Mouse (Mus musculus): ENCODE measurements around the gene Rem1. TPM values are rescaled to one million over a fixed set of nuclear protein-coding genes. Genes with fewer than 3 reads are reported as not detected.

Gene Rem1
- total RNA-seq, 4 experiments from 2014 or later: 0.87 to 1.6 (median 1.1) TPM

GRCm38 (mm10) chr2:152674148-152674547 lies 47.4 kb downstream of the Rem1 start:
- no peak for DNase-seq (ENCODE audit: low spot score in 2 of 2)

GRCm38 (mm10) chr2:152675252-152675791 lies 48.6 kb downstream of the Rem1 start:
- no peak for DNase-seq (ENCODE audit: low spot score in 2 of 2)

- DNase-seq (ENCODE audit: low spot score in 2 of 2): no peak
Observed at GRCm38 (mm10) chr2:152678302-152678701, 51.6 kb downstream of the Rem1 start.

- DNase-seq (ENCODE audit: low spot score in 2 of 2): no peak
Observed at GRCm38 (mm10) chr2:152678925-152679324, 52.2 kb downstream of the Rem1 start.

- DNase-seq (ENCODE audit: low spot score in 2 of 2): no peak
Observed at GRCm38 (mm10) chr2:152679701-152680355, 53.1 kb downstream of the Rem1 start.

GRCm38 (mm10) chr2:152683086-152683485 lies 56.3 kb downstream of the Rem1 start:
- DNase-seq (ENCODE audit: low spot score in 2 of 2): no peak

Other genes with a start within 250 kb of the Rem1 start
- gene Sox12, start 228.9 kb upstream of the Rem1 start, total RNA-seq (2022): 10 to 100 TPM; 12.9 to 15.4 (median 14.3) TPM
- 10 to 100 TPM in 3 of 4 experiments, 1 to 10 TPM in 1; 9.6 to 11.2 (median 10.9) TPM for gene Zcchc3, start 211.9 kb upstream of the Rem1 start, total RNA-seq (2022)
- 1 to 10 TPM; 2.0 to 3.7 (median 2.7) TPM for gene 6820408C15Rik, start 211.4 kb upstream of the Rem1 start, total RNA-seq (2022)
- not detected for gene Defb23, start 162.3 kb upstream of the Rem1 start, total RNA-seq (2022)
- gene Defb20, start 149.9 kb upstream of the Rem1 start, total RNA-seq (2022): not detected
- gene Defb22, start 136.8 kb upstream of the Rem1 start, total RNA-seq (2022): not detected
- not detected for gene Defb26, start 115.3 kb upstream of the Rem1 start, total RNA-seq (2022)
- not detected for gene Defb28, start 108.7 kb upstream of the Rem1 start, total RNA-seq (2022)
- gene Defb29, start 86.9 kb upstream of the Rem1 start, total RNA-seq (2022): not detected
- gene Gm17416, start 57.6 kb upstream of the Rem1 start, total RNA-seq (2022): not detected
- not detected for gene Defb21, start 54.2 kb upstream of the Rem1 start, total RNA-seq (2022)
- gene Defb19, start 46.6 kb upstream of the Rem1 start, total RNA-seq (2022): not detected
- not detected for gene Defb45, start 27.6 kb upstream of the Rem1 start, total RNA-seq (2022)
- gene Defb36, start 22.6 kb upstream of the Rem1 start, total RNA-seq (2022): not detected
- not detected for gene Defb25, start 3.9 kb upstream of the Rem1 start, total RNA-seq (2022)
- 10 to 100 TPM; 59.6 to 78.5 (median 71.8) TPM for gene H13, start 42.5 kb downstream of the Rem1 start, total RNA-seq (2022)
- 10 to 100 TPM; 15.5 to 18.6 (median 18.2) TPM for gene Mcts2, start 60.1 kb downstream of the Rem1 start, total RNA-seq (2022)
- 10 to 100 TPM; 19.1 to 30.8 (median 22.9) TPM for gene Id1, start 109.3 kb downstream of the Rem1 start, total RNA-seq (2022)
- 1 to 10 TPM; 2.1 to 4.8 (median 2.5) TPM for gene Cox4i2, start 127.2 kb downstream of the Rem1 start, total RNA-seq (2022)
- 100 to 1,000 TPM; 125 to 143 (median 135) TPM for gene Bcl2l1, start 204.8 kb downstream of the Rem1 start, total RNA-seq (2022)
- 1 to 10 TPM; 1.9 to 2.9 (median 2.2) TPM for gene Tpx2, start 221.0 kb downstream of the Rem1 start, total RNA-seq (2022)